ENCODE assay signal across 10 mouse cellular contexts in the genomic region with DNA sequence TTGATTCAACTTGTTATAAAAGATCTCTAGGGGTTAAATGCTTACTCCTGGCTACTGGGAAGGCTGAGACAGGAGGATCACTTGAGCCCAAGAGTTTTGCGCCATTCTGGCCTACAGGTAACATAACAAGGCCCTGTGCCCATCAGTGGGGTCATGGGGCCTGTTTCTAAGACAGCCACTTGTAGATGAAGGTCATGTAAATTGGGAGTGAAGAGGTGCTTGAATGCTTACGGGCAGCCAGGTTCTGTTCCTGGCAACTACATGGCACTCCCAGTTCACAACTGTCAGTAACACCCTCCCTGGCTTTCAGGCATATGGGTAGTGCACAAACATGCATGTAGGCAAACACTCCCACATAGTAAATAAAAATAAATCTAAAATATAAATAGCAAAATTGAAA. TPM values are rescaled to one million over a fixed set of nuclear protein-coding genes. Genes with fewer than 3 reads are reported as not detected.
DNase-seq lines count a peak whose midpoint lies in the region; ATAC-seq and TF ChIP-seq lines count a peak whose summit lies in the region.
"Had no signal": no experiment of that assay in that cellular context is flagged by ENCODE, and none has a peak within 500 bp of the region (broad histone marks: within the 10 kb centered on the region; RNA-seq: fewer than 3 reads in every experiment).

No protein-coding gene starts in this region.

- H3K4me2 ChIP-seq in heart, embryonic 14.5 days (ENCODE audit: low read length) = peak overlapping the region; percentile 94; the same call in 1 of the 2 replicates
- peak overlapping the region; percentile 86; the same call in 1 of the 2 replicates for H3K4me2 ChIP-seq in lung, embryonic 14.5 days
- peak overlapping the region; percentile 76 for H3K4me2 ChIP-seq in hindbrain, embryonic 15.5 days
- peak overlapping the region; percentile 95 for H3K4me2 ChIP-seq in liver, embryonic 15.5 days

- no peak for TF ChIP-seq CTCF in lung, embryonic 14.5 days (IDR thresholded peaks at IDR 0.05; ENCODE audit: low read depth)

- WGBS in heart, embryonic 14.5 days = 77% methylated on average over 2 of the region's 2 CpGs
- 79% methylated on average over 2 of the region's 2 CpGs for WGBS in lung, embryonic 14.5 days
- 92% methylated on average over 2 of the region's 2 CpGs for WGBS in hindbrain, embryonic 15.5 days
- whole genome bisulfite sequencing in liver, embryonic 15.5 days (ENCODE audit: insufficient replicate concordance) = 76% methylated on average over 2 of the region's 2 CpGs

- no peak for ATAC-seq in heart, embryonic 14.5 days (ENCODE audit: insufficient number of reproducible peaks, insufficient read depth, low FRiP score, low read depth)
- ATAC-seq in lung, embryonic 14.5 days (ENCODE audit: insufficient read depth) = no peak
- ATAC-seq in hindbrain, embryonic 15.5 days (ENCODE audit: low FRiP score, low read depth) = no peak
- no peak for ATAC-seq in liver, embryonic 15.5 days (ENCODE audit: insufficient read depth)

- H3K27me3 ChIP-seq in heart, embryonic 14.5 days (ENCODE audit: control insufficient read depth, insufficient read depth, low read length) = peaks cover 4% of the 10 kb centered on the region
- no peaks in the 10 kb centered on the region for H3K27me3 ChIP-seq in lung, embryonic 14.5 days (ENCODE audit: insufficient read depth, low read length)
- H3K27me3 ChIP-seq in hindbrain, embryonic 15.5 days = no peaks in the 10 kb centered on the region
- peaks cover 8% of the 10 kb centered on the region for H3K27me3 ChIP-seq in liver, embryonic 15.5 days
- H3K27me3 ChIP-seq: limb, embryonic 15.5 days had no signal

- no peak overlapping the region for H3K27ac ChIP-seq in heart, embryonic 14.5 days (replicated peaks in 1 of 2; ENCODE audit: control insufficient read depth in 1 of 2, insufficient read depth in 1 of 2, low read depth in 2 of 2, low read length in 2 of 2)
- H3K27ac ChIP-seq in lung, embryonic 14.5 days (ENCODE audit: low read depth) = no peak overlapping the region
- no peak overlapping the region for H3K27ac ChIP-seq in hindbrain, embryonic 15.5 days (replicated peaks)
- H3K27ac ChIP-seq in liver, embryonic 15.5 days (replicated peaks) = no peak overlapping the region

- intact Hi-C loops in heart, postnatal 14 days (cut with DNase I) = no loop called here
- intact Hi-C loops in left cerebral cortex, postnatal 36 days (cut with DNase I) = loop anchor here (10.0 kb wide), 1 partner anchor 244 kb away; the partner anchor contains the start of genes Eif2b4 and Snx17

- no peak overlapping the region for H3K4me3 ChIP-seq in heart, embryonic 14.5 days (ENCODE audit: control insufficient read depth in 1 of 2, insufficient read depth in 1 of 2, low read depth in 1 of 2, low read length in 2 of 2)
- no peak overlapping the region for H3K4me3 ChIP-seq in lung, embryonic 14.5 days (ENCODE audit: low read depth, low read length)
- no peak overlapping the region for H3K4me3 ChIP-seq in hindbrain, embryonic 15.5 days
- H3K4me3 ChIP-seq in liver, embryonic 15.5 days (replicated peaks) = peak overlapping the region; percentile 69; the same call in 1 of the 2 replicates

- no peak overlapping the region for H3K9ac ChIP-seq in heart, embryonic 14.5 days (ENCODE audit: low read length)
- no peak overlapping the region for H3K9ac ChIP-seq in lung, embryonic 14.5 days
- H3K9ac ChIP-seq in hindbrain, embryonic 15.5 days = no peak overlapping the region
- no peak overlapping the region for H3K9ac ChIP-seq in liver, embryonic 15.5 days

- H3K4me1 ChIP-seq in heart, embryonic 14.5 days (ENCODE audit: control insufficient read depth in 2 of 2, insufficient read depth in 2 of 2, low read length in 2 of 2) = peaks cover 0 to 9% of the 10 kb centered on the region in 2 experiments; a peak in 3 of 4 replicates
- H3K4me1 ChIP-seq in lung, embryonic 14.5 days (ENCODE audit: insufficient read depth) = no peaks in the 10 kb centered on the region
- peaks cover 21% of the 10 kb centered on the region for H3K4me1 ChIP-seq in hindbrain, embryonic 15.5 days (replicated peaks)
- H3K4me1 ChIP-seq in liver, embryonic 15.5 days (replicated peaks) = peaks cover 35% of the 10 kb centered on the region

- no peaks in the 10 kb centered on the region for H3K9me3 ChIP-seq in heart, embryonic 14.5 days (ENCODE audit: control insufficient read depth, low read length)
- no peaks in the 10 kb centered on the region for H3K9me3 ChIP-seq in lung, embryonic 14.5 days (ENCODE audit: low read depth, low read length)
- no peaks in the 10 kb centered on the region for H3K9me3 ChIP-seq in hindbrain, embryonic 15.5 days
- H3K9me3 ChIP-seq in liver, embryonic 15.5 days (replicated peaks) = no peaks in the 10 kb centered on the region
- H3K9me3 ChIP-seq: limb, embryonic 15.5 days had no signal

- DNase-seq in heart, postnatal 14 days = no peak
- no peak for DNase-seq in lung, embryonic 14.5 days
- DNase-seq in lung, adult 18-20 months = no peak
- DNase-seq in left cerebral cortex, postnatal 36 days (ENCODE audit: low spot score in 2 of 2) = no peak
- DNase-seq in thymus, adult 18-20 months = no peak

- peaks cover 43% of the 10 kb centered on the region for H3K36me3 ChIP-seq in heart, embryonic 14.5 days (ENCODE audit: control insufficient read depth, insufficient read depth, low read length)
- H3K36me3 ChIP-seq in lung, embryonic 14.5 days (ENCODE audit: insufficient read depth) = peaks cover 38% of the 10 kb centered on the region
- H3K36me3 ChIP-seq in hindbrain, embryonic 15.5 days = peaks cover 21% of the 10 kb centered on the region
- H3K36me3 ChIP-seq in liver, embryonic 15.5 days (replicated peaks) = peaks cover 38% of the 10 kb centered on the region

RNA-seq across cellular contexts. Expression of gene Cgref1, which starts 5.5 kb away (rescaled TPM):
- polyA plus RNA-seq in heart, embryonic 14.5 days (2014; fragmentation: Nextera tagmentation; extraction: Ambion mirVana) = 2.0 and 3.8 TPM in 2 replicates
- under 1 TPM; 0.39 to 0.45 TPM for total RNA-seq in heart, postnatal 14 days (2021)
- 2.3 and 2.6 TPM in 2 replicates for polyA plus RNA-seq in lung, embryonic 14.5 days (2014; fragmentation: Nextera tagmentation; extraction: Ambion mirVana)
- 67.3 and 68.4 TPM in 2 replicates for polyA plus RNA-seq in hindbrain, embryonic 15.5 days (2015; fragmentation: Nextera tagmentation; extraction: Ambion mirVana)
- polyA plus RNA-seq in liver, embryonic 15.5 days (2015; fragmentation: Nextera tagmentation; extraction: Ambion mirVana) = 4.0 and 4.5 TPM in 2 replicates
- 10 to 100 TPM; 26.1 to 26.4 TPM for total RNA-seq in left cerebral cortex, postnatal 36 days (2021)

RNA-seq across cellular contexts. Expression of gene Preb, which starts 9.2 kb away (rescaled TPM):
- polyA plus RNA-seq in heart, embryonic 14.5 days (2014; fragmentation: Nextera tagmentation; extraction: Ambion mirVana) = 49.7 and 59.5 TPM in 2 replicates
- total RNA-seq in heart, postnatal 14 days (2021) = 10 to 100 TPM; 74.1 to 79.3 TPM
- polyA plus RNA-seq in lung, embryonic 14.5 days (2014; fragmentation: Nextera tagmentation; extraction: Ambion mirVana) = 79.8 and 99.6 TPM in 2 replicates
- 103 and 124 TPM in 2 replicates for polyA plus RNA-seq in hindbrain, embryonic 15.5 days (2015; fragmentation: Nextera tagmentation; extraction: Ambion mirVana)
- polyA plus RNA-seq in liver, embryonic 15.5 days (2015; fragmentation: Nextera tagmentation; extraction: Ambion mirVana) = 97.0 and 110 TPM in 2 replicates
- total RNA-seq in left cerebral cortex, postnatal 36 days (2021) = 100 to 1,000 TPM; 121 to 128 TPM

RNA-seq across cellular contexts. Expression of gene Tcf23, which starts 17.5 kb away (rescaled TPM):
- 0.07 and 0.15 TPM in 2 replicates for polyA plus RNA-seq in heart, embryonic 14.5 days (2014; fragmentation: Nextera tagmentation; extraction: Ambion mirVana)
- total RNA-seq in heart, postnatal 14 days (2021) = under 1 TPM; 0.51 to 0.55 TPM
- 0.16 and 0.25 TPM in 2 replicates for polyA plus RNA-seq in lung, embryonic 14.5 days (2014; fragmentation: Nextera tagmentation; extraction: Ambion mirVana)
- not detected in 2 replicates for polyA plus RNA-seq in hindbrain, embryonic 15.5 days (2015; fragmentation: Nextera tagmentation; extraction: Ambion mirVana)
- polyA plus RNA-seq in liver, embryonic 15.5 days (2015; fragmentation: Nextera tagmentation; extraction: Ambion mirVana) = 0.05 and 0.08 TPM in 2 replicates
- under 1 TPM; 0.15 to 0.27 TPM for total RNA-seq in left cerebral cortex, postnatal 36 days (2021)
- polyA plus RNA-seq: midbrain, embryonic 16.5 days had no signal

RNA-seq across cellular contexts. Expression of gene Khk, which starts 29.7 kb away (rescaled TPM):
- polyA plus RNA-seq in heart, embryonic 14.5 days (2014; fragmentation: Nextera tagmentation; extraction: Ambion mirVana) = 9.7 and 12.1 TPM in 2 replicates
- total RNA-seq in heart, postnatal 14 days (2021) = 10 to 100 TPM; 15.4 TPM
- 13.0 and 15.0 TPM in 2 replicates for polyA plus RNA-seq in lung, embryonic 14.5 days (2014; fragmentation: Nextera tagmentation; extraction: Ambion mirVana)
- 9.9 and 10.7 TPM in 2 replicates for polyA plus RNA-seq in hindbrain, embryonic 15.5 days (2015; fragmentation: Nextera tagmentation; extraction: Ambion mirVana)
- polyA plus RNA-seq in liver, embryonic 15.5 days (2015; fragmentation: Nextera tagmentation; extraction: Ambion mirVana) = 33.1 and 35.9 TPM in 2 replicates
- 10 to 100 TPM; 14.4 TPM for total RNA-seq in left cerebral cortex, postnatal 36 days (2021)

RNA-seq across cellular contexts. Expression of gene Emilin1, which starts 37.7 kb away (rescaled TPM):
- polyA plus RNA-seq in heart, embryonic 14.5 days (2014; fragmentation: Nextera tagmentation; extraction: Ambion mirVana) = 91.8 and 108 TPM in 2 replicates
- 10 to 100 TPM; 38.9 to 46.9 TPM for total RNA-seq in heart, postnatal 14 days (2021)
- 162 and 185 TPM in 2 replicates for polyA plus RNA-seq in lung, embryonic 14.5 days (2014; fragmentation: Nextera tagmentation; extraction: Ambion mirVana)
- polyA plus RNA-seq in hindbrain, embryonic 15.5 days (2015; fragmentation: Nextera tagmentation; extraction: Ambion mirVana) = 17.0 and 17.5 TPM in 2 replicates
- 37.6 and 46.8 TPM in 2 replicates for polyA plus RNA-seq in liver, embryonic 15.5 days (2015; fragmentation: Nextera tagmentation; extraction: Ambion mirVana)
- total RNA-seq in left cerebral cortex, postnatal 36 days (2021) = 1 to 10 TPM; 1.7 to 5.1 TPM

Comparison
In these comparisons a context has a peak if more than half of its experiments do, and no peak if none do; other contexts are left out.
1. RNA of gene Cgref1, which starts 5.5 kb away (polyA plus RNA-seq): 67.3 to 68.4 TPM in hindbrain, embryonic 15.5 days; 4.0 to 4.5 TPM in liver, embryonic 15.5 days, 2.0 to 3.8 TPM in heart, embryonic 14.5 days and 2.3 to 2.6 TPM in lung, embryonic 14.5 days; every median in the first group is over 10 times any median in the second.
2. Peak in every context shown above with its lines, with median percentiles within 50 percentile points of each other: H3K4me2 ChIP-seq.